Mouse (Mus musculus): ENCODE results near the gene Il10ra.

GRCm38 (mm10) chr9:45274218-45274617 lies 5.3 kb upstream of the Il10ra start:
- TF ChIP-seq CTCF (IDR thresholded peaks at IDR 0.05; ENCODE audit: borderline replicate concordance, extremely low read depth, insufficient read depth, insufficient read length) (no peak), POLR2A (IDR thresholded peaks at IDR 0.05; ENCODE audit: borderline replicate concordance, extremely low read depth, insufficient read depth, insufficient read length, poor library complexity, severe bottlenecking) (no peak)
